Mouse (Mus musculus) megakaryocyte, adult 5-6 weeks (primary cell): ENCODE measurements around the gene Gm7579. TPM values are rescaled to one million over a fixed set of nuclear protein-coding genes. Genes with fewer than 3 reads are reported as not detected.

ENCODE experiments used
- total RNA-seq, 2 experiments: library from RNA; stranded (forward) in 1 of 2; stranded (reverse) in 1 of 2; fragments of 153-499, 151-499 nt in 1 of 2; fragments of 221-1000, 200-1000 nt in 1 of 2; gene quantifications; 2 replicates each; pipeline versions ENCODE4 v1.2.3 to v1.2.4; 2015 to 2017

The Gm7579 gene
- total RNA-seq, 2 experiments from 2014 or later = not detected

Other genes starting within 250 kb of the Gm7579 start
- 25.5 and 34.4 TPM in 2 replicates for gene Mob2, start 150.8 kb upstream of the Gm7579 start, total RNA-seq (2015)
- gene Mob2, start 150.8 kb upstream of the Gm7579 start, total RNA-seq (2017) = 29.7 and 31.7 TPM in 2 replicates
- gene Dusp8, start 116.0 kb upstream of the Gm7579 start, total RNA-seq (2015) = not detected in 2 replicates
- not detected in 2 replicates for gene Dusp8, start 116.0 kb upstream of the Gm7579 start, total RNA-seq (2017)
- gene Gm45618, start 91.1 kb upstream of the Gm7579 start, total RNA-seq (2015) = not detected in 2 replicates
- gene Gm45618, start 91.1 kb upstream of the Gm7579 start, total RNA-seq (2017) = not detected in 2 replicates
- not detected in 2 replicates for gene Gm39115, start 75.8 kb upstream of the Gm7579 start, total RNA-seq (2015)
- not detected in 2 replicates for gene Gm39115, start 75.8 kb upstream of the Gm7579 start, total RNA-seq (2017)
- gene Gm45337, start 67.3 kb upstream of the Gm7579 start, total RNA-seq (2015) = not detected in 2 replicates
- gene Gm45337, start 67.3 kb upstream of the Gm7579 start, total RNA-seq (2017) = not detected in 2 replicates
- gene Gm29735, start 54.7 kb upstream of the Gm7579 start, total RNA-seq (2015) = not detected in 2 replicates
- gene Gm29735, start 54.7 kb upstream of the Gm7579 start, total RNA-seq (2017) = not detected in 2 replicates
- gene Gm4553, start 46.1 kb upstream of the Gm7579 start, total RNA-seq (2015) = not detected in 2 replicates
- gene Gm4553, start 46.1 kb upstream of the Gm7579 start, total RNA-seq (2017) = not detected in 2 replicates
- gene Krtap5-2, start 35.9 kb upstream of the Gm7579 start, total RNA-seq (2015) = not detected in 2 replicates
- gene Krtap5-2, start 35.9 kb upstream of the Gm7579 start, total RNA-seq (2017) = not detected in 2 replicates
- gene Gm10153, start 21.5 kb upstream of the Gm7579 start, total RNA-seq (2015) = not detected in 2 replicates
- not detected in 2 replicates for gene Gm10153, start 21.5 kb upstream of the Gm7579 start, total RNA-seq (2017)
- not detected in 2 replicates for gene Krtap5-3, start 10.5 kb upstream of the Gm7579 start, total RNA-seq (2015)
- not detected in 2 replicates for gene Krtap5-3, start 10.5 kb upstream of the Gm7579 start, total RNA-seq (2017)
- not detected in 2 replicates for gene Krtap5-5, start 18.1 kb downstream of the Gm7579 start, total RNA-seq (2015)
- gene Krtap5-5, start 18.1 kb downstream of the Gm7579 start, total RNA-seq (2017) = not detected in 2 replicates
- not detected in 2 replicates for gene Gm40460, start 29.2 kb downstream of the Gm7579 start, total RNA-seq (2015)
- gene Gm40460, start 29.2 kb downstream of the Gm7579 start, total RNA-seq (2017) = not detected in 2 replicates
- gene Gm2431, start 46.5 kb downstream of the Gm7579 start, total RNA-seq (2015) = not detected in 2 replicates
- not detected in 2 replicates for gene Gm2431, start 46.5 kb downstream of the Gm7579 start, total RNA-seq (2017)
- not detected in 2 replicates for gene Gm4559, start 62.5 kb downstream of the Gm7579 start, total RNA-seq (2015)
- not detected in 2 replicates for gene Gm4559, start 62.5 kb downstream of the Gm7579 start, total RNA-seq (2017)
- not detected in 2 replicates for gene Krtap5-1, start 85.3 kb downstream of the Gm7579 start, total RNA-seq (2015)
- gene Krtap5-1, start 85.3 kb downstream of the Gm7579 start, total RNA-seq (2017) = not detected in 2 replicates
- not detected in 2 replicates for gene Krtap5-4, start 91.7 kb downstream of the Gm7579 start, total RNA-seq (2015)
- not detected in 2 replicates for gene Krtap5-4, start 91.7 kb downstream of the Gm7579 start, total RNA-seq (2017)
- gene Ifitm10, start 161.9 kb downstream of the Gm7579 start, total RNA-seq (2015) = 2.1 and 3.6 TPM in 2 replicates
- gene Ifitm10, start 161.9 kb downstream of the Gm7579 start, total RNA-seq (2017) = 0.48 and 1.4 TPM in 2 replicates
- not detected in 2 replicates for gene Gm49369, start 170.8 kb downstream of the Gm7579 start, total RNA-seq (2015)
- gene Gm49369, start 170.8 kb downstream of the Gm7579 start, total RNA-seq (2017) = 24.9 and 36.8 TPM in 2 replicates
- 193 and 197 TPM in 2 replicates for gene Ctsd, start 176.2 kb downstream of the Gm7579 start, total RNA-seq (2015)
- 218 and 236 TPM in 2 replicates for gene Ctsd, start 176.2 kb downstream of the Gm7579 start, total RNA-seq (2017)
- 0.39 TPM in 1 of 2 replicates, not detected in the other for gene Syt8, start 223.0 kb downstream of the Gm7579 start, total RNA-seq (2015)
- gene Syt8, start 223.0 kb downstream of the Gm7579 start, total RNA-seq (2017) = not detected in 2 replicates
- 18.8 and 20.9 TPM in 2 replicates for gene Tnni2, start 229.9 kb downstream of the Gm7579 start, total RNA-seq (2015)
- gene Tnni2, start 229.9 kb downstream of the Gm7579 start, total RNA-seq (2017) = 25.6 and 27.6 TPM in 2 replicates
- 1,220 and 1,304 TPM in 2 replicates for gene Lsp1, start 248.9 kb downstream of the Gm7579 start, total RNA-seq (2015)
- gene Lsp1, start 248.9 kb downstream of the Gm7579 start, total RNA-seq (2017) = 1,314 and 1,552 TPM in 2 replicates